Mouse (Mus musculus): ENCODE results near the gene Gtf3c5. TPM values are rescaled to one million over a fixed set of nuclear protein-coding genes. Genes with fewer than 3 reads are reported as not detected.

The Gtf3c5 gene
- polyA plus RNA-seq, 1 experiment from 2014 or later: 42.3 TPM

- 59% methylated on average over 10 of the region's 10 CpGs for WGBS
- no peaks in the 10 kb centered on the region for H3K27me3 ChIP-seq (ENCODE audit: control insufficient read depth, insufficient read depth, low read length)
- ATAC-seq (replicated peaks; ENCODE audit: low FRiP score) (no peak), DNase-seq (ENCODE audit: low spot score) (no peak)
- no peak overlapping the region for H3K4me2 ChIP-seq (ENCODE audit: low read depth, low read length, severe bottlenecking)
- no peaks in the 10 kb centered on the region for H3K9me3 ChIP-seq (ENCODE audit: control insufficient read depth, low read length)
- no peaks in the 10 kb centered on the region for H3K36me3 ChIP-seq (ENCODE audit: control insufficient read depth, insufficient read depth, low read length)
- no peak overlapping the region for H3K9ac ChIP-seq (ENCODE audit: low read length)
- no peaks in the 10 kb centered on the region for H3K4me1 ChIP-seq (replicated peaks; ENCODE audit: control insufficient read depth, insufficient read depth, low read length)
- H3K27ac ChIP-seq (ENCODE audit: low read depth, low read length): no peak overlapping the region
- H3K4me3 ChIP-seq (ENCODE audit: low read depth, low read length): no peak overlapping the region
These were observed 29.0 kb upstream of the Gtf3c5 start for GRCm38 (mm10) chr2:28612436-28613063.

- H3K4me1 ChIP-seq (replicated peaks; ENCODE audit: control insufficient read depth, insufficient read depth, low read length): no peaks in the 10 kb centered on the region
- H3K9ac ChIP-seq (ENCODE audit: low read length): no peak overlapping the region
- no peaks in the 10 kb centered on the region for H3K9me3 ChIP-seq (ENCODE audit: control insufficient read depth, low read length)
- 87% methylated on average over 17 of the region's 17 CpGs for WGBS
- ATAC-seq (replicated peaks; ENCODE audit: low FRiP score) (no peak), DNase-seq (ENCODE audit: low spot score) (no peak)
- no peaks in the 10 kb centered on the region for H3K27me3 ChIP-seq (ENCODE audit: control insufficient read depth, insufficient read depth, low read length)
- no peak overlapping the region for H3K4me2 ChIP-seq (ENCODE audit: low read depth, low read length, severe bottlenecking)
- H3K4me3 ChIP-seq (ENCODE audit: low read depth, low read length): no peak overlapping the region
- H3K27ac ChIP-seq (ENCODE audit: low read depth, low read length): no peak overlapping the region
- H3K36me3 ChIP-seq (ENCODE audit: control insufficient read depth, insufficient read depth, low read length): no peaks in the 10 kb centered on the region
These were observed 27.8 kb upstream of the Gtf3c5 start for GRCm38 (mm10) chr2:28611407-28611787.

GRCm38 (mm10) chr2:28610716-28611406 is 27.3 kb upstream of the Gtf3c5 start:
- H3K27ac ChIP-seq (ENCODE audit: low read depth, low read length): no peak overlapping the region
- DNase-seq (ENCODE audit: low spot score): no peak
- WGBS: 76% methylated on average over 12 of the region's 12 CpGs

GRCm38 (mm10) chr2:28609851-28610250 is 26.3 kb upstream of the Gtf3c5 start:
- H3K4me1 ChIP-seq (replicated peaks; ENCODE audit: control insufficient read depth, insufficient read depth, low read length): no peaks in the 10 kb centered on the region
- WGBS: 89% methylated on average over 10 of the region's 10 CpGs
- no peaks in the 10 kb centered on the region for H3K36me3 ChIP-seq (ENCODE audit: control insufficient read depth, insufficient read depth, low read length)
- DNase-seq (ENCODE audit: low spot score): no peak
- no peak overlapping the region for H3K4me2 ChIP-seq (ENCODE audit: low read depth, low read length, severe bottlenecking)
- no peaks in the 10 kb centered on the region for H3K9me3 ChIP-seq (ENCODE audit: control insufficient read depth, low read length)
- no peak overlapping the region for H3K9ac ChIP-seq (ENCODE audit: low read length)
- no peak overlapping the region for H3K4me3 ChIP-seq (ENCODE audit: low read depth, low read length)
- no peak for ATAC-seq (replicated peaks; ENCODE audit: low FRiP score)
- H3K27me3 ChIP-seq (ENCODE audit: control insufficient read depth, insufficient read depth, low read length): no peaks in the 10 kb centered on the region
- no peak overlapping the region for H3K27ac ChIP-seq (ENCODE audit: low read depth, low read length)

More at GRCm38 (mm10) chr2:28610716-28611406, 27.3 kb upstream of the Gtf3c5 start:
- ATAC-seq (replicated peaks; ENCODE audit: low FRiP score): no peak
- H3K36me3 ChIP-seq (ENCODE audit: control insufficient read depth, insufficient read depth, low read length): no peaks in the 10 kb centered on the region
- H3K4me2 ChIP-seq (ENCODE audit: low read depth, low read length, severe bottlenecking): no peak overlapping the region
- H3K27me3 ChIP-seq (ENCODE audit: control insufficient read depth, insufficient read depth, low read length): no peaks in the 10 kb centered on the region
- no peaks in the 10 kb centered on the region for H3K9me3 ChIP-seq (ENCODE audit: control insufficient read depth, low read length)
- H3K4me1 ChIP-seq (replicated peaks; ENCODE audit: control insufficient read depth, insufficient read depth, low read length): no peaks in the 10 kb centered on the region
- no peak overlapping the region for H3K9ac ChIP-seq (ENCODE audit: low read length)
- H3K4me3 ChIP-seq (ENCODE audit: low read depth, low read length): no peak overlapping the region

- DNase-seq (ENCODE audit: low spot score) (no peak), ATAC-seq (replicated peaks; ENCODE audit: low FRiP score) (no peak)
- WGBS: 48% methylated on average over 10 of the region's 10 CpGs
- no peak overlapping the region for H3K27ac ChIP-seq (ENCODE audit: low read depth, low read length)
- no peaks in the 10 kb centered on the region for H3K36me3 ChIP-seq (ENCODE audit: control insufficient read depth, insufficient read depth, low read length)
- no peaks in the 10 kb centered on the region for H3K27me3 ChIP-seq (ENCODE audit: control insufficient read depth, insufficient read depth, low read length)
- no peaks in the 10 kb centered on the region for H3K4me1 ChIP-seq (replicated peaks; ENCODE audit: control insufficient read depth, insufficient read depth, low read length)
- no peak overlapping the region for H3K9ac ChIP-seq (ENCODE audit: low read length)
- H3K9me3 ChIP-seq (ENCODE audit: control insufficient read depth, low read length): no peaks in the 10 kb centered on the region
- H3K4me3 ChIP-seq (ENCODE audit: low read depth, low read length): no peak overlapping the region
- no peak overlapping the region for H3K4me2 ChIP-seq (ENCODE audit: low read depth, low read length, severe bottlenecking)
These were observed 24.0 kb upstream of the Gtf3c5 start for GRCm38 (mm10) chr2:28607341-28608165.

DNA sequence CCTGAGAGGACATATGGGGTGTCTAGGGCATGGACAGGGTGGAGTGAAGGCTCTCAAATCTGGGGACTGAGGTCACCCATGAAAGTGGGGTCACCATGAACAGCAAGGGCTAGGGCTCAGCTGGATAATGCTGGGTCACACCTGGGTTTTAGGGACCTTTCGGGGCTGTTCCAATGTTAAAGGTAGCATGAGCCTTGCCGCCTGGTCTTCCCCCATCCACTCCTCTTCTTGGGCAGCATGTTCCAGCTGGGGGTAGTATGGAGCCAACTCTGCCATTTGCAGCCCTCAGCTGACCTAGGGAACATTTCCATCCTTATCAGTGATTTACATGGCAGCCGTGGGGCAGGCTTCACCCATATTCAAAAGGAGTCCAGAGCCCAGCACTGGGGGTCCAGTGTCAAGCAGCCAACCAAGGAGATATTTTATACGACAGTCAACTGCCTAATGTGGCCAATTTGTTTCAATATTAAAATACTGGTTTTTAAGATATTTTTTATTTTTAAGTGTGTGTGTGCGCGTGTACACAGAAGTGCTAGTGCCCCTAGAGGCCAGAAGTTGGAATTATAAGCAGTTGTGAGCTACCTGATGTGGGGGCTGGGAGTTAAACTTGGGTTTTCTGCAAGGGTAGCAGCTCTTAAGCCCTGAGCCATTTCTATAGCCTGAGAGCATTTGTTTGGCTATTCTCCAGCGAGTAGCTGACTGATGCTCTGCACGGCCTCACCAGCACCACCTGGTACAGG is 23.2 kb upstream of the Gtf3c5 start:
- Histone ChIP-seq H3K4me3 (ENCODE audit: low read depth, low read length) (no peak overlapping the region), H3K9me3 (ENCODE audit: control insufficient read depth, low read length) (no peaks in the 10 kb centered on the region), H3K27ac (ENCODE audit: low read depth, low read length) (no peak overlapping the region), H3K4me2 (ENCODE audit: low read depth, low read length, severe bottlenecking) (no peak overlapping the region), H3K36me3 (ENCODE audit: control insufficient read depth, insufficient read depth, low read length) (no peaks in the 10 kb centered on the region), H3K27me3 (ENCODE audit: control insufficient read depth, insufficient read depth, low read length) (no peaks in the 10 kb centered on the region), H3K4me1 (replicated peaks; ENCODE audit: control insufficient read depth, insufficient read depth, low read length) (no peaks in the 10 kb centered on the region), H3K9ac (ENCODE audit: low read length) (no peak overlapping the region)
- no peak for ATAC-seq (replicated peaks; ENCODE audit: low FRiP score)
- WGBS: 64% methylated on average over 8 of the region's 8 CpGs
- no peak for DNase-seq (ENCODE audit: low spot score)

DNA sequence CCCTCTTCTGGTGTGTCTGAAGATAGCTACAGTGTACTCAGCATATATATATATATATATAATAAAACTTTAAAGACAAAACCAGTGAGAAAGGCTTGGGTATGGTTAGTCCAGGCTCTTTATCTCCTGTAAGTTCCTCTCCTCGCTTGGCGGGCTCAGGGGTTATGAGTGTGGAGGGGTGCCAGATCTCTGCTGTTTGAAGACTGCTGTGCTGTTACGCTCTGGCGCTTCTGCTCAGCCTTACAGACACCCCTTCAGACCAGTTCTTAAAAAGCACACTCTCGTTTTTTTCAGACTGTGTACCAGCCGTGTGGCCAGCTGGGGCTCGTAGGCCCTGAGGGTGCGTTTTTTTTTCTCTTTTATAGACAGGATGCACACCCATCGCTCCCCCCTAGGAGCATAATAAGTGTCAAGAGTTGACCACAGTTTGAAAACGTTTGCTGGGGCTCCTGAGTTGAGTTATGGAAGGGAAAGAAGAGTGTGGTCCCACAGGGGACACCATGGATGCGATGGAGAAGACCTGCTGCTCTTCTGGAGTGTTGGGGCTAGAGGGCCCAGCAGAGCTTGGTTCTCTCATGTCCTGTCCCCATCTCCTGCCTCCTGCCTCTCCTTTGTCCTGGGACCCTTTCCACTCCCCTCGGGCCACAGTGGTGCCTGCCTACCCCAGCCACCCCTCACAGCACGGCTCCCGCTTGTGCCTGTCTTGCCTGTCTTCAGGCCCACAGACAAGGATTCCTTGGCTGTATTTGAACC is 22.4 kb upstream of the Gtf3c5 start:
- ATAC-seq (replicated peaks; ENCODE audit: low FRiP score) (no peak), DNase-seq (ENCODE audit: low spot score) (no peak)
- Histone ChIP-seq H3K4me2 (ENCODE audit: low read depth, low read length, severe bottlenecking) (no peak overlapping the region), H3K36me3 (ENCODE audit: control insufficient read depth, insufficient read depth, low read length) (no peaks in the 10 kb centered on the region), H3K27me3 (ENCODE audit: control insufficient read depth, insufficient read depth, low read length) (no peaks in the 10 kb centered on the region), H3K27ac (ENCODE audit: low read depth, low read length) (no peak overlapping the region), H3K9me3 (ENCODE audit: control insufficient read depth, low read length) (no peaks in the 10 kb centered on the region), H3K4me1 (replicated peaks; ENCODE audit: control insufficient read depth, insufficient read depth, low read length) (no peaks in the 10 kb centered on the region), H3K9ac (ENCODE audit: low read length) (no peak overlapping the region), H3K4me3 (ENCODE audit: low read depth, low read length) (no peak overlapping the region)
- WGBS: 81% methylated on average over 14 of the region's 14 CpGs

- 91% methylated on average over 5 of the region's 5 CpGs for WGBS
- Histone ChIP-seq H3K4me1 (replicated peaks; ENCODE audit: control insufficient read depth, insufficient read depth, low read length) (no peaks in the 10 kb centered on the region), H3K4me2 (ENCODE audit: low read depth, low read length, severe bottlenecking) (no peak overlapping the region), H3K36me3 (ENCODE audit: control insufficient read depth, insufficient read depth, low read length) (no peaks in the 10 kb centered on the region), H3K27ac (ENCODE audit: low read depth, low read length) (no peak overlapping the region), H3K4me3 (ENCODE audit: low read depth, low read length) (no peak overlapping the region), H3K27me3 (ENCODE audit: control insufficient read depth, insufficient read depth, low read length) (no peaks in the 10 kb centered on the region), H3K9ac (ENCODE audit: low read length) (no peak overlapping the region), H3K9me3 (ENCODE audit: control insufficient read depth, low read length) (no peaks in the 10 kb centered on the region)
- no peak for ATAC-seq (replicated peaks; ENCODE audit: low FRiP score)
- no peak for DNase-seq (ENCODE audit: low spot score)
These were observed 20.0 kb upstream of the Gtf3c5 start for GRCm38 (mm10) chr2:28603542-28603941.
